Mouse (Mus musculus) embryonic facial prominence, embryonic 14.5 days (tissue): ENCODE measurements around the gene Rsph1. TPM values are rescaled to one million over a fixed set of nuclear protein-coding genes. Genes with fewer than 3 reads are reported as not detected.

Source experiments
- ATAC-seq: fragments of 200-750 bp; cut with Nextera tagmentation; 2 replicates; pipeline ENCODE4 v1.8.0; 2017; ENCODE audit warnings: low read depth, moderate number of reproducible peaks, moderate TSS enrichment
- DNase-seq: peaks from one replicate; pipeline ENCODE4 v3.0.0-alpha.2; 2015; ENCODE audit warnings: low spot score
- H3K27ac ChIP-seq: fragments of 300-500 bp; sonication (generic); replicated peaks from 2 replicates; pipeline ENCODE4 v1.5.1; 2014; ENCODE audit warnings: low read depth, mild to moderate bottlenecking, low read length, moderate library complexity
- H3K27me3 ChIP-seq: fragments of 300-500 bp; sonication (generic); replicated peaks from 2 replicates; pipeline ENCODE4 v1.6.1; 2014; ENCODE audit warnings: low read length; ENCODE audit not compliant: control insufficient read depth, insufficient read depth
- H3K36me3 ChIP-seq: fragments of 300-500 bp; sonication (generic); 2 replicates; pipeline ENCODE4 v1.6.1; 2014; ENCODE audit warnings: low read length, mixed read lengths; ENCODE audit not compliant: control insufficient read depth, insufficient read depth
- H3K4me1 ChIP-seq: fragments of 300-500 bp; sonication (generic); 2 replicates; pipeline ENCODE4 v1.6.1; 2014; ENCODE audit warnings: antibody characterized with exemption, low read length; ENCODE audit not compliant: control insufficient read depth, insufficient read depth
- H3K4me2 ChIP-seq: fragments of 300-500 bp; sonication (generic); 2 replicates; pipeline ENCODE4 v1.6.1; 2014; ENCODE audit warnings: low read depth, mild to moderate bottlenecking, low read length, moderate library complexity, mixed read lengths
- H3K4me3 ChIP-seq: fragments of 300-500 bp; sonication (generic); 2 replicates; pipeline ENCODE4 v1.5.1; 2014; ENCODE audit warnings: low read depth, mild to moderate bottlenecking, low read length
- H3K9ac ChIP-seq: fragments of 300-500 bp; sonication (generic); 2 replicates; pipeline ENCODE4 v1.6.1; 2014; ENCODE audit warnings: low read depth, mild to moderate bottlenecking, low read length, moderate library complexity, mixed read lengths
- H3K9me3 ChIP-seq: fragments of 300-500 bp; sonication (generic); 2 replicates; pipeline ENCODE4 v1.6.1; 2016; ENCODE audit warnings: low read length; ENCODE audit not compliant: control insufficient read depth
- whole genome bisulfite sequencing: fragments of 180-500 bp; shearing (Covaris S2); extraction: QIAGEN DNeasy Blood & Tissue Kit; methylation state at CpG from one replicate; pipeline ENCODE4 v1.1.7; 2014; 5-methylcytosine and 5-hydroxymethylcytosine counted together
- polyA plus RNA-seq: library from polyadenylated mRNA; unstranded; fragments of >200 nt; fragmentation: Nextera tagmentation; extraction: Ambion mirVana; gene quantifications from 2 replicates; pipeline ENCODE4 v1.2.1, GENCODE M21; 2014

Gene Rsph1
- polyA plus RNA-seq, 1 experiment from 2014 or later: 7.8 TPM

- H3K27ac ChIP-seq: no peak overlapping the region
- 6% methylated on average over 7 of the region's 7 CpGs for WGBS
- H3K9me3 ChIP-seq: no peaks in the 10 kb centered on the region
- H3K27me3 ChIP-seq: peaks cover 28% of the 10 kb centered on the region
- H3K4me1 ChIP-seq: peaks cover 9% of the 10 kb centered on the region; the same call in 1 of the 2 replicates
- no peak overlapping the region for H3K9ac ChIP-seq
- H3K4me3 ChIP-seq: no peak overlapping the region
- DNase-seq (peak; percentile 72), ATAC-seq (no peak)
- H3K36me3 ChIP-seq: no peaks in the 10 kb centered on the region
- peak overlapping the region; percentile 99 for H3K4me2 ChIP-seq
Observed at GRCm38 (mm10) chr17:31297521-31297939, 20.3 kb upstream of the Rsph1 start.

GRCm38 (mm10) chr17:31295892-31296781 is 19.0 kb upstream of the Rsph1 start:
- peak overlapping the region; percentile 99 for H3K4me2 ChIP-seq
- peak overlapping the region; percentile 67 for H3K9ac ChIP-seq
- H3K27me3 ChIP-seq: peaks cover 28% of the 10 kb centered on the region
- 0 out of 2 replicates have a peak overlapping the region, but pooled peaks have one; percentile 15 for H3K27ac ChIP-seq
- DNase-seq (peak; percentile 87), ATAC-seq (peak; percentile 75)
- peaks cover 9% of the 10 kb centered on the region; the same call in 1 of the 2 replicates for H3K4me1 ChIP-seq
- H3K36me3 ChIP-seq: no peaks in the 10 kb centered on the region
- no peaks in the 10 kb centered on the region for H3K9me3 ChIP-seq
- peak overlapping the region; percentile 59 for H3K4me3 ChIP-seq
- 1% methylated on average over 20 of the region's 68 CpGs for WGBS

- peaks cover 9% of the 10 kb centered on the region; the same call in 1 of the 2 replicates for H3K4me1 ChIP-seq
- peak overlapping the region; percentile 99 for H3K4me2 ChIP-seq
- DNase-seq: no peak
- no peaks in the 10 kb centered on the region for H3K36me3 ChIP-seq
- peak overlapping the region; percentile 59 for H3K4me3 ChIP-seq
- H3K9ac ChIP-seq: peak overlapping the region; percentile 67
- H3K9me3 ChIP-seq: no peaks in the 10 kb centered on the region
- peaks cover 28% of the 10 kb centered on the region for H3K27me3 ChIP-seq
- 25% methylated on average over 25 of the region's 25 CpGs for WGBS
- H3K27ac ChIP-seq: no peak overlapping the region
- 0 out of 2 replicates have a peak, but pooled peaks have one; percentile 37 for ATAC-seq
Observed at GRCm38 (mm10) chr17:31295215-31295891, 18.2 kb upstream of the Rsph1 start.

GRCm38 (mm10) chr17:31294363-31295214 is 17.4 kb upstream of the Rsph1 start:
- no peak overlapping the region for H3K4me2 ChIP-seq
- H3K27ac ChIP-seq: no peak overlapping the region
- DNase-seq (no peak), ATAC-seq (no peak)
- no peak overlapping the region for H3K4me3 ChIP-seq
- peaks cover 9% of the 10 kb centered on the region; the same call in 1 of the 2 replicates for H3K4me1 ChIP-seq
- 79% methylated on average over 15 of the region's 15 CpGs for WGBS
- H3K36me3 ChIP-seq: no peaks in the 10 kb centered on the region
- H3K9ac ChIP-seq: no peak overlapping the region
- no peaks in the 10 kb centered on the region for H3K9me3 ChIP-seq
- H3K27me3 ChIP-seq: peaks cover 28% of the 10 kb centered on the region

GRCm38 (mm10) chr17:31290859-31291258 is 13.7 kb upstream of the Rsph1 start:
- Histone ChIP-seq H3K9me3 (no peaks in the 10 kb centered on the region), H3K9ac (no peak overlapping the region), H3K27ac (no peak overlapping the region), H3K36me3 (no peaks in the 10 kb centered on the region), H3K4me3 (no peak overlapping the region), H3K4me2 (no peak overlapping the region), H3K4me1 (peaks cover 3% of the 10 kb centered on the region; the same call in 1 of the 2 replicates), H3K27me3 (peaks cover 10% of the 10 kb centered on the region)
- no peak for DNase-seq
- ATAC-seq: no peak
- WGBS: 62% methylated on average over 6 of the region's 6 CpGs

- H3K9ac ChIP-seq: no peak overlapping the region
- ATAC-seq: no peak
- H3K4me1 ChIP-seq: no peaks in the 10 kb centered on the region
- no peaks in the 10 kb centered on the region for H3K36me3 ChIP-seq
- DNase-seq: no peak
- no peaks in the 10 kb centered on the region for H3K9me3 ChIP-seq
- H3K4me3 ChIP-seq: no peak overlapping the region
- peaks cover 5% of the 10 kb centered on the region for H3K27me3 ChIP-seq
- no peak overlapping the region for H3K27ac ChIP-seq
- H3K4me2 ChIP-seq: no peak overlapping the region
Observed at GRCm38 (mm10) chr17:31290311-31290710, 13.1 kb upstream of the Rsph1 start.

GRCm38 (mm10) chr17:31288999-31289726 is 12.0 kb upstream of the Rsph1 start:
- Histone ChIP-seq H3K27ac (no peak overlapping the region), H3K9me3 (no peaks in the 10 kb centered on the region)
- WGBS: 57% methylated on average over 7 of the region's 7 CpGs

More at GRCm38 (mm10) chr17:31288999-31289726, 12.0 kb upstream of the Rsph1 start:
- no peak for DNase-seq
- H3K36me3 ChIP-seq: no peaks in the 10 kb centered on the region
- no peak overlapping the region for H3K4me2 ChIP-seq
- H3K27me3 ChIP-seq: no peaks in the 10 kb centered on the region
- H3K9ac ChIP-seq: no peak overlapping the region
- no peak overlapping the region for H3K4me3 ChIP-seq
- ATAC-seq: no peak
- no peaks in the 10 kb centered on the region for H3K4me1 ChIP-seq
